Mouse (Mus musculus): ENCODE measurements around the gene 1700015G11Rik. TPM values are rescaled to one million over a fixed set of nuclear protein-coding genes. Genes with fewer than 3 reads are reported as not detected.

1700015G11Rik gene
- polyA plus RNA-seq (2015; fragmentation: Nextera tagmentation; extraction: Ambion mirVana): not detected in 2 replicates

DNA sequence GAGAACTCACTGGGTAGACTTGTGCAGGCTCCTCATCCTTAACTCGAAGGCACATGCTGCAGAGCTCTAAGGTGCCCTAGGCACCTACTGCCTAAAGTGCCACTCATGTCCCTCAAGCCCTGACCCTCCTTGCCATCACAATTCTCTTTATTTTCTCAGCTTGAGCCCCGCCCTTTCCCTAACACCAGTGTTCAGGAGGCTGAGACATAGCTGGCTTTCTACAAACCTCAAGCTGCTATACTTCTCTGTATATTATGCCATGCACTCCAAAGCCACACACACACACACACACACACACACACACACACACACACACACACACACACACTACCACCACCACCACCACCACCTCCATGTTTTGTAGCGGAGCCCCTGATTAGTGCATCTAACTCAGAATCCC lies at the start of gene 1700015G11Rik:
Gene 1700015G11Rik, minus strand, starts transcription at position 101 of the 400 bp plus-strand sequence.
- WGBS: 85% methylated on average over 3 of the region's 3 CpGs
- no peaks in the 10 kb centered on the region for H3K9me3 ChIP-seq
- no peak for ATAC-seq (ENCODE audit: low FRiP score, low read depth)

DNA sequence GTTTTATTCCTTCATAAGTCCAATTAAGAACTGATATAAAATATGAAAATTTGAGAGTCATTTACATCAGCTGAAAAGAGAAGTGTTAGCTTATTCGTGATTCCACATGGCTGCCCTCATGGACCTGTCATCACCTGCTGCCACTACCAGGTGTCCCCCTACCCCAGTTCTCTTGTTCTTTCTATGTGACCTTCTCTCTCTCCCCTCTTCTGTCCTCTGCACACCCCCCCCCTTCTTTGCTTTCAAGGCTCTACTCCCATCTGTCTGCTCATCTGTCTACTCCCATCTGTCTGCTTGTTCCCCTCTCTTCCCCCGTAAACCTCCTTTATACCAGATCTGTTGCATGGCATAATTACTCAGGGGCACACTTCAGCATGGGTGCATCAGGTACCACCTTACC lies 41.4 kb upstream of the 1700015G11Rik start:
- Histone ChIP-seq H3K9ac (no peak overlapping the region), H3K4me1 (replicated peaks) (no peaks in the 10 kb centered on the region), H3K36me3 (no peaks in the 10 kb centered on the region), H3K27me3 (no peaks in the 10 kb centered on the region), H3K27ac (replicated peaks) (no peak overlapping the region), H3K4me3 (no peak overlapping the region), H3K9me3 (no peaks in the 10 kb centered on the region), H3K4me2 (no peak overlapping the region)
- WGBS: 60% methylated on average over 2 of the region's 2 CpGs
- peak; percentile 42; the same call in 1 of the 2 replicates for ATAC-seq (ENCODE audit: low FRiP score, low read depth)

More for the DNA sequence above, at the start of gene 1700015G11Rik:
- H3K36me3 ChIP-seq: no peaks in the 10 kb centered on the region
- no peak within 1 kb of the TSS for H3K27ac ChIP-seq (replicated peaks)
- H3K4me1 ChIP-seq (replicated peaks): no peaks in the 10 kb centered on the region
- no peak within 1 kb of the TSS for H3K4me3 ChIP-seq
- H3K9ac ChIP-seq: no peak within 1 kb of the TSS
- H3K4me2 ChIP-seq: no peak within 1 kb of the TSS
- no peaks in the 10 kb centered on the region for H3K27me3 ChIP-seq

DNA sequence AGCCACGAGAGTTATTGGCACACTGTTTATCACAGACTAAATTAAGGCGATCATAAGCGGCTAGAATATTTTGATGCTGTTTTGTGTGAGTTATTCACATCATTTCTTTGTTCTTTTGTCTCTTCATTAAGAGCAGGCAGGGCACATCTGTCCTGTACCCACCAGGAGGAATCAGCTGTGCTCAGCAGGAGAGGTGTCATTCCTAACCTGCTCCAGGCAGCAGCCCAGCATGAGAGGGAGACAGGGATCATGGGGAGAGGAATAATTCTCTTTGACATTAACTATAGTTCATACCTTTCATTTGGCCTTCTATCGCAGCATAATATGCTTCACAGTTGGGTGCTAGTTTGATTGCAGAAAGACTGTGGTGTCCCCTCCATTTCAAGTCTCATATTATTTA lies 40.7 kb upstream of the 1700015G11Rik start:
- no peak overlapping the region for H3K4me2 ChIP-seq

DNA sequence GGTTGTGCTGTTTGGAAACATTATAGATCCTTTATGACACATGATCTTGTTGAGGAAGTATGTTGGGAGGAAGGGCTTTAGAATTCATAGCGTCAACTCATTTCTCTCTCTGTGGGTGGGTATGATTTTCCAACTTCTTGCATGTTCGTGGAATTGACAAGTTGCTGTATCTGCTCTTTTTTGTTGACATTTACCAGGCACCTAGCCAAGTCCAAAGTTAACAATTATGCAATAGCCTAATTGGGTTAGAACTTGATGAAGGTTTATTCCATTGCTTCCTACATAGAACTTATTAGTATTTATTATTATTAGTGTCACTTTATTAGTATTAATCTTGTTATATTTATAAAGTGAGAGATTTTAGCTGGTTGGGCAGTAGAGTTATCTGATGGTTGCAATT lies 40.3 kb upstream of the 1700015G11Rik start:
- no peaks in the 10 kb centered on the region for H3K27me3 ChIP-seq
- no peak for ATAC-seq (ENCODE audit: low FRiP score, low read depth)

More for the DNA sequence above, 40.7 kb upstream of the 1700015G11Rik start:
- Histone ChIP-seq H3K27me3 (no peaks in the 10 kb centered on the region), H3K4me1 (replicated peaks) (no peaks in the 10 kb centered on the region), H3K4me3 (no peak overlapping the region), H3K9ac (no peak overlapping the region), H3K27ac (replicated peaks) (no peak overlapping the region), H3K9me3 (no peaks in the 10 kb centered on the region), H3K36me3 (no peaks in the 10 kb centered on the region)
- 34% methylated on average over 4 of the region's 4 CpGs for WGBS
- ATAC-seq (ENCODE audit: low FRiP score, low read depth): no peak

DNA sequence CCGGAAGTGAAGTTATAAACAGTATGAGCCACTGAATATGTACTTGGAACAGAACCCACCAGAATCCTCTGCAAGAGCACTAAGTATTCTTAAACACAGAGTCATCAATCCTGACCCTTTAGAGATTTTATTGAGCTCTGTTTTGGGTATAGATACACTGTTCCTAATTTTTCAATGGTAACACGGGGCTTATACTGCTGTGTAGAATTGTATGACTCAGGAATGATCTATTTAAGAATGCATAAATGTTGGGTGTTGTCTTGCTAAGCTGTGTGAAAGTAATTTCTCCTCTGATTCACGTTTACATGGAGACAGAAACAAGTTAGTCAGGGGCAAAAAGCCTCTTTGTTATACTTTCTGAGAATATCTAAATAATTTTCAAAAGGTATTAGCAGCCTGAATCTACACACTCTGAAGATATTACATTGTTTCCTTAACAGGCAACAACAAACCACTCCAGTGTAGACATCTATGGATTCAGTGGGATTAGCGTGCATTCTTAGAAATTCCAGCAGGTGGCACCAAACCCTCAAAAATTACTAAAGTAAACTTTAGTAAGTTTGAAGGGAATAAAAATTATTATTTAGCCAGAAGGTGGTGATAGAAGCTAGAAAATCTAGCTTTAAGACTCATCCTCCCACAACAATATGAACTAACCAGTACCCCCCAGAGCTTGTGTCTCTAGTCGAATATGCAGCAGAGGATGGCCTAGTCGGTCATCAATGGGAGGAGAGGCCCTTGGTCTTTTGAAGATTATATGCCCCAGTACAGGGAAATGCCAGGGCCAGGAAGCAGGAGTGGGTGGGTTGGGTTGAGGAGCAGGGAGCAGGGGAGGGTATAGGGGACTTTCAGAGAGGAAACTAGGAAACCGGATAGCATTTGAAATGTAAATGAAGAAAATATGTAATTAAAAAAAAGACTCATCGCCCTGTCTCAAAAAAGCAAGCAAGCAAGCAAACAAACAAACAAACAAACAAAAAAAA lies 22.4 kb upstream of the 1700015G11Rik start:
- H3K9ac ChIP-seq: no peak overlapping the region

More for the DNA sequence above, 40.3 kb upstream of the 1700015G11Rik start:
- Histone ChIP-seq H3K4me1 (replicated peaks) (no peaks in the 10 kb centered on the region), H3K4me2 (no peak overlapping the region), H3K27ac (replicated peaks) (no peak overlapping the region), H3K9me3 (no peaks in the 10 kb centered on the region), H3K36me3 (no peaks in the 10 kb centered on the region), H3K4me3 (no peak overlapping the region), H3K9ac (no peak overlapping the region)
- WGBS: 45% methylated on average over 2 of the region's 2 CpGs

DNA sequence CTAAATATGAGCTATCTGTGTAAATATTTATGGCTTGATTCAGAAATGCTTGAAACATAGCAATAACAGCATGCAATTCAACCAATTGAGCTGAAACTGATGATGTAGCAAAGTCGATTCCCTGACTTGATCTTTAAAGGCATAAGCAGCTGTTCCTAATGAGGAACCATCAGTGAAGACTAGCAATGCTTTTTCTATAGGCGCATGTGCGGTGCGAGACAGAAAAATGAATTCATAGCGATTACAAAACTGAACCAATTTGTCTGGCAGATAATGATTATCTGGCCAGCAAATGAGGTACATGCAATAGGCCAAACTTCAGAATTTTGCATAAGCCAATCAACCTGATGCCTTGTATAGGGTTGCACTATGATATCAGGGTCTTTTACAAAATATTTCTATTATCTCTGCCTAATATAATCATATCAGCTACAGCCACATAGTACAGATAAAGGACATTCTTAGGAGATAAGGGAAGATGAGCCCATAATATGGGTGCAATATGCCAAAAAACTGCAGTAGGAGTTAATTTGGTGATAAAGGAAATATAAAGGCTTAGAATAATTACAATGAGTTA lies 8.6 kb upstream of the 1700015G11Rik start:
- Histone ChIP-seq H3K9ac (no peak overlapping the region), H3K4me1 (replicated peaks) (no peaks in the 10 kb centered on the region), H3K4me3 (no peak overlapping the region), H3K27me3 (no peaks in the 10 kb centered on the region), H3K4me2 (no peak overlapping the region), H3K36me3 (no peaks in the 10 kb centered on the region), H3K27ac (replicated peaks) (no peak overlapping the region), H3K9me3 (no peaks in the 10 kb centered on the region)
- WGBS: 80% methylated on average over 5 of the region's 5 CpGs
- no peak for ATAC-seq (ENCODE audit: low FRiP score, low read depth)

More for the DNA sequence above, 22.4 kb upstream of the 1700015G11Rik start:
- Histone ChIP-seq H3K4me1 (replicated peaks) (no peaks in the 10 kb centered on the region), H3K36me3 (no peaks in the 10 kb centered on the region), H3K4me3 (no peak overlapping the region), H3K4me2 (no peak overlapping the region), H3K27ac (replicated peaks) (no peak overlapping the region), H3K9me3 (no peaks in the 10 kb centered on the region), H3K27me3 (no peaks in the 10 kb centered on the region)
- ATAC-seq (ENCODE audit: low FRiP score, low read depth): peak; percentile 69; the same call in 1 of the 2 replicates
- 46% methylated on average over 8 of the region's 8 CpGs for WGBS

DNA sequence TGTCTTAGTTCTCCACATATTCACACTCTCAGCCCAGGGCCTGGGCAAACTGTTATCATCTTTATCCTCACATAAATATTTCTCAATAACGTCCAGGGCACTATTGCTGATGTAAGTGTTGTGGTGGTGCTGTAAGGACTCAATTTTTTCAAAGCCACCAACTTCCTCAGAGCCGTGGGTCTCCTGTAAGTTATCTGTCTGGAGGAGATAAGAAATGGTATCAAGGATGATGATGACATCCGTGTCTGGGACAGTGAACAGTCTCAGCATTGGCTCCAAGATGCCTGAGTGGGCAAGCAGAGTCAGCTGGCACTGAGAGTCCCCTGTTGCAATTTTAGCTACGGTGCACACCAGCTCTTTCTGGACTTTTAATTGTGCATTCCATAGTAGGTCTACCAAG lies 6.5 kb upstream of the 1700015G11Rik start:
- H3K4me2 ChIP-seq: no peak overlapping the region
- WGBS: 86% methylated on average over 4 of the region's 4 CpGs
- no peaks in the 10 kb centered on the region for H3K36me3 ChIP-seq
- no peaks in the 10 kb centered on the region for H3K27me3 ChIP-seq
- no peak overlapping the region for H3K4me3 ChIP-seq
- H3K9me3 ChIP-seq: no peaks in the 10 kb centered on the region
- H3K4me1 ChIP-seq (replicated peaks): no peaks in the 10 kb centered on the region
- no peak overlapping the region for H3K27ac ChIP-seq (replicated peaks)
- no peak overlapping the region for H3K9ac ChIP-seq
- ATAC-seq (ENCODE audit: low FRiP score, low read depth): no peak

DNA sequence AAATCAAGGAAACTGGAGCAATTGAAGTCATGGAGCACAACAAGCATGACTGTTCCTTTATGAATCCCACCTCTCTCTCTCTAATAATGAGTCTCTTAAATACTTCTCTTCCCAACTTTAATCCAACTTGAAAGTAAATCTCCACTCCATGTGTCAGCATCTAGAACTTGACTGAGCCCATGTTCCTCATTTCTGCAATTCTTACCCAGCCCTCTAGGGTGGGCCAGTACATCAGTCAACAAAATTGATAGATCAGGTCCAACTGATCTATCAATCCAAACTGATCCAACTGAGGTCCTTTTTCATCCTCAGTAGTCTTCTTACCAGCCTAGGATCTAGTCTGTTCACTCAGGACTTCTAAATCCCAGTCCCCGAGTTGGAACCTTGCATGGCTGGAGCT lies 348 bp downstream of the 1700015G11Rik start:
- WGBS: 85% methylated on average over 1 of the region's 1 CpGs
- no peaks in the 10 kb centered on the region for H3K4me1 ChIP-seq (replicated peaks)
- no peaks in the 10 kb centered on the region for H3K27me3 ChIP-seq
- no peak overlapping the region for H3K4me2 ChIP-seq
- H3K4me3 ChIP-seq: no peak overlapping the region
- no peak for ATAC-seq (ENCODE audit: low FRiP score, low read depth)
- H3K9ac ChIP-seq: no peak overlapping the region
- H3K36me3 ChIP-seq: no peaks in the 10 kb centered on the region
- no peaks in the 10 kb centered on the region for H3K9me3 ChIP-seq
- no peak overlapping the region for H3K27ac ChIP-seq (replicated peaks)

DNA sequence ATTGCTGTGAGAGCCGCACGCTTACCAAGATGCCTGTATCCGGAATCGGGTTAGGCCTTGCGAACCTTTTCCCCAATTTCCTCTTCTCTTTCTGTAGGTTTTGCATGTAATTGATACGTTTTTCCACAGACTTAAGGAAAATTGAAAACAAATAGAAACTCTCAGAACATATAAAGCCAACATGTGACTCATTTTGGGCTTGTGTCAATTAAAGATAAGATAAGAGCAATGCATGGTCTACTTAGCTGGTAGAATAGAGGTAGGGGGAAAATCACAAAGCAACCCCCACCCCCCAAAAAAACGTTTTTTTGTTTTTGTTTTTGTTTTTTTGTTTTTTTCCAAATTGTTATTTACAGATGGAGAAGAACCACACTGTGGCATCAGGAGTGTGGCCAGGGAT lies 2.1 kb downstream of the 1700015G11Rik start:
- Histone ChIP-seq H3K4me1 (replicated peaks) (no peaks in the 10 kb centered on the region), H3K9ac (no peak overlapping the region), H3K27ac (replicated peaks) (no peak overlapping the region), H3K9me3 (no peaks in the 10 kb centered on the region), H3K27me3 (no peaks in the 10 kb centered on the region), H3K4me3 (no peak overlapping the region), H3K4me2 (no peak overlapping the region), H3K36me3 (no peaks in the 10 kb centered on the region)
- ATAC-seq (ENCODE audit: low FRiP score, low read depth): no peak
- 81% methylated on average over 7 of the region's 7 CpGs for WGBS

DNA sequence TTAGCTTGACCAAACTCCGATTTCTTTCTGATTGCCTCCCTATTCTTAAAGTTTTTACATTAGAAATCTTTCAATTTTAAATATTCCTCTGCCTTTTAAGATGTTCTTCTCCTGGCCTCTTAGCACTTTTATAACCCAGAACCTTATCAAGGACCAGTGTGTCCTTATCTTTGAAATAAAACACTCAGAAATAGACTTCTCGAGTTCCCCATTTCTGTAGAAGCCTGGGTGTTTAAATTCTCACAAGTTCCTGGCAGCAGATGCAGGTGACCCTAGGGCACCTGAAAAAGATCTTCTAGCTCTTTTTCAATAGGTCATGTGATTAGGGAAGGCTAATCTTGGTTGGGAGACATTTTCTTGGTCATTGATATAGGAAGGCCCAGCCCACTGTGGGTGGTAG lies 8.4 kb downstream of the 1700015G11Rik start:
- Histone ChIP-seq H3K27ac (replicated peaks) (no peak overlapping the region), H3K4me3 (no peak overlapping the region), H3K9me3 (no peaks in the 10 kb centered on the region), H3K36me3 (no peaks in the 10 kb centered on the region; the same call in 1 of the 2 replicates), H3K4me2 (no peak overlapping the region), H3K9ac (no peak overlapping the region), H3K27me3 (0 out of 2 replicates have a peak, but pooled peaks cover 2% of the 10 kb centered on the region), H3K4me1 (replicated peaks) (peaks cover 9% of the 10 kb centered on the region)
- no peak for ATAC-seq (ENCODE audit: low FRiP score, low read depth)
- 93% methylated on average over 2 of the region's 2 CpGs for WGBS

DNA sequence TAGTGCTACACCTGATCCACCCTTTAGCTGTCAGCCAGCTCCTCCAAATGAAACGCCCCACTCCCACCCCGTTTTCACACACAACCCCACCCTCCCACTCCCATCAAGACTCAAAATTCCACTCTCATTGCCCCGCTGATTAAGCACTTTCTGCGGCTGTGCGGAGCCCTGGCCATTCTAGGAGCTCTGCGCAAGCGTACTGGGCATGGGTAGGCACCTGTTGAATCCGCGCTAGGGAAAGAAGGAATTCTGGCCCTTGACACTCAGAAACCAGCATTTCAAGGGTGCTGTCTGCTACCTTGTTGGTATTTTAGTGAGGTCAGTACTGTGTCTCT lies 9.3 kb downstream of the 1700015G11Rik start:
- ATAC-seq (ENCODE audit: low FRiP score, low read depth): peak; percentile 90; the same call in 1 of the 2 replicates
- Histone ChIP-seq H3K27ac (replicated peaks) (peak overlapping the region; percentile 84), H3K9ac (peak overlapping the region; percentile 58), H3K36me3 (no peaks in the 10 kb centered on the region; the same call in 1 of the 2 replicates), H3K4me1 (replicated peaks) (peaks cover 9% of the 10 kb centered on the region), H3K4me3 (peak overlapping the region; percentile 69), H3K4me2 (peak overlapping the region; percentile 80), H3K27me3 (0 out of 2 replicates have a peak, but pooled peaks cover 2% of the 10 kb centered on the region), H3K9me3 (no peaks in the 10 kb centered on the region)
- 1% methylated on average over 9 of the region's 9 CpGs for WGBS

Measured in hindbrain, embryonic 15.5 days (tissue).